Mouse (Mus musculus) E14TG2a.4 (cell line): ENCODE measurements around the gene Tbr1.

ENCODE experiments used
- H3K27me3 ChIP-seq: 2 replicates; pipeline ENCODE4 v1.6.1; 2014; ENCODE audit warnings: low read length, control low read depth; ENCODE audit not compliant: insufficient read depth
- H3K36me3 ChIP-seq: 2 replicates; pipeline ENCODE4 v1.6.1; 2014; ENCODE audit warnings: low read length, control low read depth; ENCODE audit not compliant: insufficient read depth
- H3K4me1 ChIP-seq: replicated peaks from 2 replicates; pipeline ENCODE4 v1.6.1; 2014; ENCODE audit warnings: low read depth, low read length, control low read depth
- H3K4me3 ChIP-seq: replicated peaks from 2 replicates; pipeline ENCODE4 v1.5.1; 2014; ENCODE audit warnings: mild to moderate bottlenecking, low read length
- H3K9me3 ChIP-seq: 2 replicates; pipeline ENCODE4 v1.6.1; 2014; ENCODE audit warnings: low read length, control low read depth
- CTCF ChIP-seq: conservative IDR thresholded peaks from 2 replicates; pipeline ENCODE4 v1.5.1; 2014; ENCODE audit warnings: low read length
- NANOG ChIP-seq: IDR thresholded peaks from 2 replicates; pipeline ENCODE4 v1.6.1; 2014; ENCODE audit warnings: borderline replicate concordance, low read length, mixed read lengths
- POU5F1 ChIP-seq: IDR thresholded peaks from 2 replicates; pipeline ENCODE4 v1.6.1; 2014; ENCODE audit warnings: low read length, borderline replicate concordance

Gene Tbr1

GRCm38 (mm10) chr2:61802656-61803251 lies at the start of gene Tbr1:
Gene Tbr1 (plus strand): TSS chr2:61802930.
- Histone ChIP-seq H3K36me3 (peaks cover 15% of the 10 kb centered on the region), H3K4me3 (no peak within 1 kb of the TSS), H3K9me3 (no peaks in the 10 kb centered on the region), H3K27me3 (peaks cover 55% of the 10 kb centered on the region), H3K4me1 (peaks cover 39% of the 10 kb centered on the region)
- TF ChIP-seq CTCF (no peak), POU5F1 (no peak), NANOG (no peak)

GRCm38 (mm10) chr2:61754989-61755388 lies 47.7 kb upstream of the Tbr1 start:
- H3K9me3 ChIP-seq, result no peaks in the 10 kb centered on the region
- H3K27me3 ChIP-seq, result no peaks in the 10 kb centered on the region

GRCm38 (mm10) chr2:61759234-61759855 lies 43.4 kb upstream of the Tbr1 start:
- no peaks in the 10 kb centered on the region for H3K4me1 ChIP-seq
- no peaks in the 10 kb centered on the region for H3K9me3 ChIP-seq
- TF ChIP-seq CTCF (no peak), NANOG (no peak), POU5F1 (no peak)
- peaks cover 18% of the 10 kb centered on the region for H3K36me3 ChIP-seq
- H3K4me3 ChIP-seq, result no peak overlapping the region
- no peaks in the 10 kb centered on the region for H3K27me3 ChIP-seq

More at GRCm38 (mm10) chr2:61754989-61755388, 47.7 kb upstream of the Tbr1 start:
- Histone ChIP-seq H3K36me3 (peaks cover 4% of the 10 kb centered on the region; the same call in 1 of the 2 replicates), H3K4me3 (no peak overlapping the region), H3K4me1 (peaks cover 14% of the 10 kb centered on the region)
- TF ChIP-seq POU5F1 (no peak), NANOG (no peak), CTCF (no peak)

GRCm38 (mm10) chr2:61760044-61760443 lies 42.7 kb upstream of the Tbr1 start:
- Histone ChIP-seq H3K27me3 (no peaks in the 10 kb centered on the region), H3K4me3 (no peak overlapping the region), H3K36me3 (peaks cover 24% of the 10 kb centered on the region), H3K4me1 (no peaks in the 10 kb centered on the region), H3K9me3 (no peaks in the 10 kb centered on the region)
- TF ChIP-seq NANOG (no peak), CTCF (no peak), POU5F1 (no peak)

- no peak overlapping the region for H3K4me3 ChIP-seq
- H3K4me1 ChIP-seq, result no peaks in the 10 kb centered on the region
- peaks cover 23% of the 10 kb centered on the region for H3K36me3 ChIP-seq
- no peaks in the 10 kb centered on the region for H3K27me3 ChIP-seq
- no peaks in the 10 kb centered on the region for H3K9me3 ChIP-seq
- TF ChIP-seq POU5F1 (no peak), NANOG (no peak), CTCF (no peak)
These were observed 38.1 kb upstream of the Tbr1 start for GRCm38 (mm10) chr2:61764470-61765105.

- Histone ChIP-seq H3K4me1 (no peaks in the 10 kb centered on the region), H3K9me3 (no peaks in the 10 kb centered on the region), H3K36me3 (peaks cover 23% of the 10 kb centered on the region), H3K27me3 (no peaks in the 10 kb centered on the region), H3K4me3 (no peak overlapping the region)
- TF ChIP-seq NANOG (no peak), CTCF (no peak), POU5F1 (no peak)
These were observed 37.2 kb upstream of the Tbr1 start for GRCm38 (mm10) chr2:61765526-61765925.

GRCm38 (mm10) chr2:61780794-61781193 lies 21.9 kb upstream of the Tbr1 start:
- no peak for TF ChIP-seq NANOG
- H3K36me3 ChIP-seq, result peaks cover 52% of the 10 kb centered on the region
- no peaks in the 10 kb centered on the region for H3K4me1 ChIP-seq
- H3K4me3 ChIP-seq, result no peak overlapping the region
- H3K27me3 ChIP-seq, result no peaks in the 10 kb centered on the region
- no peaks in the 10 kb centered on the region for H3K9me3 ChIP-seq

GRCm38 (mm10) chr2:61794960-61795359 lies 7.8 kb upstream of the Tbr1 start:
- peaks cover 18% of the 10 kb centered on the region for H3K36me3 ChIP-seq
- H3K4me1 ChIP-seq, result peaks cover 4% of the 10 kb centered on the region; the same call in 1 of the 2 replicates
- TF ChIP-seq POU5F1 (no peak), NANOG (no peak), CTCF (no peak)
- H3K4me3 ChIP-seq, result no peak overlapping the region
- H3K9me3 ChIP-seq, result no peaks in the 10 kb centered on the region
- H3K27me3 ChIP-seq, result no peaks in the 10 kb centered on the region

GRCm38 (mm10) chr2:61798048-61798447 lies 4.7 kb upstream of the Tbr1 start:
- Histone ChIP-seq H3K4me3 (no peak overlapping the region), H3K9me3 (no peaks in the 10 kb centered on the region), H3K36me3 (peaks cover 21% of the 10 kb centered on the region), H3K4me1 (peaks cover 11% of the 10 kb centered on the region), H3K27me3 (peaks cover 9% of the 10 kb centered on the region)
- no peak for TF ChIP-seq POU5F1
- TF ChIP-seq NANOG, result no peak
- TF ChIP-seq CTCF, result no peak
